Mouse (Mus musculus) layer of hippocampus, postnatal 36 days (tissue): ENCODE results near the gene Iqcf6. TPM values are rescaled to one million over a fixed set of nuclear protein-coding genes. Genes with fewer than 3 reads are reported as not detected.

Experiments
- DNase-seq, 2 experiments: peaks; one replicate each; pipeline ENCODE4 v3.0.0; 2022
- total RNA-seq, 2 experiments: library from RNA; stranded (reverse); gene quantifications; 2 replicates each; pipeline ENCODE4 v1.2.3; 2021

Iqcf6 gene
- total RNA-seq, 2 experiments from 2014 or later = not detected

DNA sequence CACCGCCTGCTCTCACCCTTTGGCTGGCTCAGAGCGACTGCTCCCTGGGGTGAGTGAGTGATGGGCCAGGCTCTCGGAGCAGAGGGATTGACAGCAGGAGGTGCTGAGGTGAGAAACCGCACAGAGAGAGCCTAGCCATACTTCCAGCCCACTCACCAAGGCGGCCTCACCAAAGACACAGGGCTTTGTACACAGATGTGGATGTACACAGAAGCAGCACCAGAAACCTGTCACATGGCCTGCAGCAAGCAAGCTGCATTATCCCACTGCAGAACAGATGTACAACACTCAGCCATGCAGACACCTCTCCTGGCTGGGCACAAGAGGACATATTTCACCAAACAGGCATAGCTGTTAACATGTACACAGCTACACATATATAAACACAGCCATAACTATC lies 31.2 kb downstream of the Iqcf6 start:
- no peak for DNase-seq

DNA sequence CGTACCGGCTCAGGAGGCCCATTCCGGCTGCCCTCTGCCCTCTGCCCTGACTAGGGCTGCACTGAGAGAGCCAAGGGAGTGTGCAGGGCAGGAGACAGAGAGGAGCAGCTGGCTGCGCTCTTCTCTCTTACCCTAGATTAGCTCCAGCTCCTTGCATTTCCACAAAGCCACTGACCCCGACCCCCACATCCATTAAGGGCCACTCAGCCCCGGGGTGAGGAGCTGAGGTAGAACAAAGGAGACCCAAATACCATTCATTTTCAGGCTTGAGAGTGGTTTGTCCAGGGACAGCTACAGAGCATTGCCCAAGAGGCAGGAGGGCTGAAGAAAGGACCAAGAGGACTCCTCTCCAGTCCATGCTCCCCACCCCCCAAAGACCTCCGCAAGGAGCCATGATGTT lies 33.1 kb downstream of the Iqcf6 start:
- DNase-seq = no peak

GRCm38 (mm10) chr9:106659935-106660334 lies 33.6 kb downstream of the Iqcf6 start:
- no peak for DNase-seq

GRCm38 (mm10) chr9:106663200-106663599 lies 36.8 kb downstream of the Iqcf6 start:
- DNase-seq = no peak

- peak in 1 of 2 experiments; percentile 78 for DNase-seq
Observed at GRCm38 (mm10) chr9:106664433-106664832, 38.1 kb downstream of the Iqcf6 start.

DNA sequence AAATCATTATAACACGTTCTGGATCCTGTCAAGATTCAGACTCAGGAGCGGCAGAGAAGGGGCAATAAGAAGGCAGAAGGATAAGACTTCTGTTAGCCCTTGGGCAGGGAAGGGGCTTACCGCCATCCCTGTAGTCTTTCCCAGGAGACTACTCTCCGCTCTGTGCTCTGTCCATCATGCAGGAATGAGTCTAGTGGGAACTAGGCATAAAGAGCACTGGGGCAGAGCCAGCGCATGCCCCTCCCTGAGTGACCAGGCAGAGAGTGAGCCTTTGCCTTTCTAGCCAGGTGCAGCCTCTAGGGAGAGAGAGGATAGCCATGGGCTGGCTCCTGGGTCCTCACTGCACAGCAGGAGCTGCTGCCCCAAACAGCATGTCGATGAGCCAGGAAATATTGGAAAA lies 38.5 kb downstream of the Iqcf6 start:
- DNase-seq = no peak

GRCm38 (mm10) chr9:106673860-106674259 lies 47.5 kb downstream of the Iqcf6 start:
- no peak for DNase-seq

DNA sequence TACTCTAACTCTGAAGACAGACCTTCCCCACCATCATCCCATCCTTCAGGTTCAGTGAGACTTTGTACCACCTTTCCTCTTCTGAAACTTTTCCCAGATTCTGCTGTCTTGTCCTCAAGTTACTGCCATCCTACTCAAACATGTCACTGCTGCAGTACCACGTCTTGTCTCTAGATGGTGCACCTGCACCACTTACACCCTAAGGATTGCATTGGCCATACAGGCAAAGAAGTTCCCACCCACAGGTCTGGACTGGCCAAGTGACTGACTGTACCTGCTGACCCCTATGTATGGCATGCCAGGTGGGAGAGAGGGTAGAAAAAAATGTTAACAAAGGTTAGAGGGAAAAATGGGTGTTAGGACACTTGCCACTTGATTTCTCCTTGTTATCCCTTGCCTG lies 49.1 kb downstream of the Iqcf6 start:
- peak; percentile 72 to 79 for DNase-seq

GRCm38 (mm10) chr9:106675965-106676364 lies 49.6 kb downstream of the Iqcf6 start:
- peak in 1 of 2 experiments; percentile 31 for DNase-seq

DNA sequence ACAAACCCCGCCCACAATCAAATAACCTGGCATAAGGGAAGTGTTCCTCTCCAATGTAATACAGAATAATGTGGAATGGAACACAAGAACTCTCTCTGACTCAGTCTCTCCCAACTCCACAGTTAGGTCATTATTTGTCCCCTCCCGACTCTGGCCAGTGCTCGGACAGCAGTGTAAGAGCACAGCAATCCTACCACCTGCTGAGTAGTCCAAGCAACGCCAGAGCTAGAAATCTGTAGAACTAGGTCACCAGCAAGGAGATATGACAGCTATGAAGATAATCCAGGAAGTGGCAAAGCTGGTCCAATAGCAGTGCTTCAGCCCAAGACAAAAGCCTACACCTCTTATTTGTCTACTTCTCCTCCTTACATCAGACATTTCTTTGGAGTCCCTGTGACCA lies 50.2 kb downstream of the Iqcf6 start:
- no peak for DNase-seq

Other genes starting within 250 kb of the Iqcf6 start
- gene Rpl29, start 197.1 kb upstream of the Iqcf6 start, total RNA-seq = 100 to 1,000 TPM; 265 to 274 TPM
- 10 to 100 TPM; 11.3 to 15.5 TPM for gene Acy1, start 188.3 kb upstream of the Iqcf6 start, total RNA-seq
- gene Abhd14b, start 179.1 kb upstream of the Iqcf6 start, total RNA-seq = 10 to 100 TPM; 11.3 to 11.9 TPM
- gene Abhd14a, start 178.9 kb upstream of the Iqcf6 start, total RNA-seq = 10 to 100 TPM; 38.5 to 41.0 TPM
- gene Pcbp4, start 173.3 kb upstream of the Iqcf6 start, total RNA-seq = 100 to 1,000 TPM; 175 to 176 TPM
- 10 to 100 TPM in 1 of 2 experiments, 1 to 10 TPM in 1; 9.2 to 10.4 TPM for gene Gpr62, start 160.6 kb upstream of the Iqcf6 start, total RNA-seq
- 10 to 100 TPM; 35.0 to 38.1 TPM for gene Rrp9, start 150.6 kb upstream of the Iqcf6 start, total RNA-seq
- 1 to 10 TPM; 3.1 to 3.2 TPM for gene Parp3, start 149.6 kb upstream of the Iqcf6 start, total RNA-seq
- not detected for gene Iqcf1, start 126.6 kb upstream of the Iqcf6 start, total RNA-seq
- not detected for gene Iqcf5, start 112.0 kb upstream of the Iqcf6 start, total RNA-seq
- not detected for gene Iqcf3, start 65.0 kb upstream of the Iqcf6 start, total RNA-seq
- gene Iqcf4, start 55.6 kb upstream of the Iqcf6 start, total RNA-seq = not detected
- gene Grm2, start 29.5 kb downstream of the Iqcf6 start, total RNA-seq = 10 to 100 TPM; 64.9 to 80.7 TPM
- gene Tex264, start 59.3 kb downstream of the Iqcf6 start, total RNA-seq = 10 to 100 TPM; 90.6 to 95.8 TPM
- 10 to 100 TPM; 16.8 to 17.8 TPM for gene Rad54l2, start 162.6 kb downstream of the Iqcf6 start, total RNA-seq
- gene Dcaf1, start 195.3 kb downstream of the Iqcf6 start, total RNA-seq = 10 to 100 TPM; 31.6 to 44.6 TPM